Mouse (Mus musculus) heart, embryonic 15.5 days (tissue): ENCODE results near the gene Cnot1. TPM values are rescaled to one million over a fixed set of nuclear protein-coding genes. Genes with fewer than 3 reads are reported as not detected.

Experiments used
- ATAC-seq: fragments of 200-750 bp; cut with Nextera tagmentation; replicated peaks from 2 replicates; pipeline ENCODE4 v1.8.0; 2017; ENCODE audit warnings: low read depth, moderate TSS enrichment; ENCODE audit not compliant: insufficient number of reproducible peaks, insufficient read depth, low FRiP score
- H3K27ac ChIP-seq: fragments of 300-500 bp; sonication (generic); 2 replicates; pipeline ENCODE4 v1.5.1; 2015; ENCODE audit warnings: mild to moderate bottlenecking, inconsistent platforms
- H3K27me3 ChIP-seq: fragments of 300-500 bp; sonication (generic); 2 replicates; pipeline ENCODE4 v1.6.1; 2015; ENCODE audit warnings: inconsistent platforms
- H3K36me3 ChIP-seq: fragments of 300-500 bp; sonication (generic); 2 replicates; pipeline ENCODE4 v1.6.1; 2015; ENCODE audit warnings: mild to moderate bottlenecking, inconsistent platforms
- H3K4me1 ChIP-seq: fragments of 300-500 bp; sonication (generic); replicated peaks from 2 replicates; pipeline ENCODE4 v1.6.1; 2015; ENCODE audit warnings: inconsistent platforms
- H3K4me2 ChIP-seq: fragments of 300-500 bp; sonication (generic); 2 replicates; pipeline ENCODE4 v1.6.1; 2015; ENCODE audit warnings: inconsistent platforms, mild to moderate bottlenecking, moderate library complexity
- H3K4me3 ChIP-seq: fragments of 300-500 bp; sonication (generic); 2 replicates; pipeline ENCODE4 v1.5.1; 2015; ENCODE audit warnings: mild to moderate bottlenecking, inconsistent platforms
- H3K9ac ChIP-seq: fragments of 300-500 bp; sonication (generic); 2 replicates; pipeline ENCODE4 v1.6.1; 2015; ENCODE audit warnings: mild to moderate bottlenecking, inconsistent platforms
- H3K9me3 ChIP-seq: fragments of 300-500 bp; sonication (generic); replicated peaks from 2 replicates; pipeline ENCODE4 v1.6.1; 2016; ENCODE audit warnings: inconsistent platforms
- WGBS: fragments of 180-500 bp; shearing (Covaris S2); methylation state at CpG from one replicate; pipeline ENCODE4 v1.1.7; 2015; ENCODE audit warnings: mixed read lengths; 5-methylcytosine and 5-hydroxymethylcytosine counted together
- polyA plus RNA-seq: library from polyadenylated mRNA; unstranded; fragments of >200 nt; fragmentation: Nextera tagmentation; extraction: Ambion mirVana; gene quantifications from 2 replicates; pipeline ENCODE4 v1.2.1, GENCODE M21; 2015

Cnot1 gene
- polyA plus RNA-seq, 1 experiment from 2014 or later = 37.2 TPM

- Histone ChIP-seq H3K36me3 (peaks cover 91% of the 10 kb centered on the region), H3K4me2 (no peak overlapping the region)
- 70% methylated on average over 4 of the region's 4 CpGs for WGBS
Observed at GRCm38 (mm10) chr8:95727625-95728024, 79.6 kb downstream of the Cnot1 start.

GRCm38 (mm10) chr8:95716546-95717335 is 90.5 kb downstream of the Cnot1 start:
- Histone ChIP-seq H3K4me3 (peak overlapping the region; percentile 64), H3K4me2 (peak overlapping the region; percentile 90), H3K27ac (peak overlapping the region; percentile 64), H3K9ac (peak overlapping the region; percentile 60), H3K27me3 (no peaks in the 10 kb centered on the region), H3K9me3 (no peaks in the 10 kb centered on the region), H3K4me1 (peaks cover 19% of the 10 kb centered on the region), H3K36me3 (peaks cover 49% of the 10 kb centered on the region)
- ATAC-seq = no peak
- WGBS = 20% methylated on average over 21 of the region's 21 CpGs

More at GRCm38 (mm10) chr8:95727625-95728024, 79.6 kb downstream of the Cnot1 start:
- no peaks in the 10 kb centered on the region for H3K9me3 ChIP-seq
- no peak for ATAC-seq
- H3K27ac ChIP-seq = no peak overlapping the region
- H3K9ac ChIP-seq = no peak overlapping the region
- H3K4me1 ChIP-seq = no peaks in the 10 kb centered on the region
- no peak overlapping the region for H3K4me3 ChIP-seq
- no peaks in the 10 kb centered on the region for H3K27me3 ChIP-seq

DNA sequence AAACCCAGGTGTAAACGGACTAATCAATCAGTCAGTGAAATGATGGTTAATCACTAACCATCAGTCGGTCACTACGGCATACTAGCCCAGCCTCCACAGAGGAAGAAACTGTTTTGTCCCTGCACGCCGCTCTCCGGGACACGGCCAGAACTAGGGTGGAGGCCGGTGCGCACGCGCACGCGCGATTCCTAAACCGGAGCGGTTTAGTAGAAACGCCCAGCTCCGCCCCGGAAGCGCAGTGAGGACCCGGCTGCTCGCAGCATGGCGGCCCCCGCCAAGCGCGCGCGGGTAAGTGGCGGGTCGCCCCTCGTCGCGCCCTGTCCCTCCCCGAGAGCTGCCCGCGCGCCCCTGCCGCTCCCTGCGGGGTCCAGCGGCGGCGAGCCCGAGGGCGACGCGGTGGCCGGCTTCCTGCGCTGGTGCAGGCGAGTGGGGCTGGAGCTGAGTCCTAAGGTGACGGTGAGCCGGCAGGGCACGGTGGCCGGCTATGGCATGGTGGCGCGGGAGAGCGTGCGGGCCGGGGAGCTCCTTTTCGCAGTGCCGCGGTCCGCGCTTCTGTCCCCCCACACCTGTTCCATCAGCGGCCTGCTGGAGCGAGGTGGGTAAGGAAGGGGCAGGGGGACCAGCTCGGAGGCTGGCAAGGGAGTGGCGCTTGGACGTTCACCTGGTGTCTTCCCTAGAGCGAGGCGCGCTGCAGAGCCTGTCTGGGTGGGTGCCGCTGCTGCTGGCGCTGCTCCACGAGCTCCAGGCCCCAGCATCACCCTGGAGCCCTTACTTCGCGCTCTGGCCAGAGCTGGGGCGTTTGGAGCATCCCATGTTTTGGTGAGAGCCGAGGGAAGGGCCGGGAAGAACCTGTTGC is 91.4 kb downstream of the Cnot1 start, which contains the start of gene Setd6:
Gene Setd6, plus strand, starts transcription at position 206 of the 856 bp plus-strand sequence.
- H3K9me3 ChIP-seq = no peaks in the 10 kb centered on the region
- H3K4me2 ChIP-seq = peak within 1 kb of the TSS; percentile 90
- no peaks in the 10 kb centered on the region for H3K27me3 ChIP-seq
- peak within 1 kb of the TSS; percentile 64 for H3K4me3 ChIP-seq
- H3K36me3 ChIP-seq = peaks cover 49% of the 10 kb centered on the region
- H3K9ac ChIP-seq = peak within 1 kb of the TSS; percentile 60
- peaks cover 19% of the 10 kb centered on the region for H3K4me1 ChIP-seq
- ATAC-seq = peak; percentile 86
- under 1% methylated on average over 76 of the region's 79 CpGs for WGBS
- H3K27ac ChIP-seq = peak within 1 kb of the TSS; percentile 64

GRCm38 (mm10) chr8:95714837-95715413 is 92.3 kb downstream of the Cnot1 start:
- Histone ChIP-seq H3K4me1 (peaks cover 24% of the 10 kb centered on the region), H3K9me3 (no peaks in the 10 kb centered on the region), H3K27ac (peak overlapping the region; percentile 64; the same call in 1 of the 2 replicates), H3K4me3 (peak overlapping the region; percentile 64), H3K36me3 (peaks cover 43% of the 10 kb centered on the region), H3K27me3 (no peaks in the 10 kb centered on the region), H3K9ac (no peak overlapping the region), H3K4me2 (peak overlapping the region; percentile 90)
- 73% methylated on average over 6 of the region's 6 CpGs for WGBS
- ATAC-seq = no peak

- H3K9ac ChIP-seq = no peak overlapping the region
- no peaks in the 10 kb centered on the region for H3K27me3 ChIP-seq
- no peak for ATAC-seq
- no peak overlapping the region for H3K27ac ChIP-seq
- no peak overlapping the region for H3K4me3 ChIP-seq
- H3K9me3 ChIP-seq = no peaks in the 10 kb centered on the region
- peaks cover 29% of the 10 kb centered on the region for H3K4me1 ChIP-seq
- H3K4me2 ChIP-seq = no peak overlapping the region
- peaks cover 41% of the 10 kb centered on the region for H3K36me3 ChIP-seq
- 86% methylated on average over 4 of the region's 4 CpGs for WGBS
Observed at GRCm38 (mm10) chr8:95714367-95714766, 92.9 kb downstream of the Cnot1 start.

DNA sequence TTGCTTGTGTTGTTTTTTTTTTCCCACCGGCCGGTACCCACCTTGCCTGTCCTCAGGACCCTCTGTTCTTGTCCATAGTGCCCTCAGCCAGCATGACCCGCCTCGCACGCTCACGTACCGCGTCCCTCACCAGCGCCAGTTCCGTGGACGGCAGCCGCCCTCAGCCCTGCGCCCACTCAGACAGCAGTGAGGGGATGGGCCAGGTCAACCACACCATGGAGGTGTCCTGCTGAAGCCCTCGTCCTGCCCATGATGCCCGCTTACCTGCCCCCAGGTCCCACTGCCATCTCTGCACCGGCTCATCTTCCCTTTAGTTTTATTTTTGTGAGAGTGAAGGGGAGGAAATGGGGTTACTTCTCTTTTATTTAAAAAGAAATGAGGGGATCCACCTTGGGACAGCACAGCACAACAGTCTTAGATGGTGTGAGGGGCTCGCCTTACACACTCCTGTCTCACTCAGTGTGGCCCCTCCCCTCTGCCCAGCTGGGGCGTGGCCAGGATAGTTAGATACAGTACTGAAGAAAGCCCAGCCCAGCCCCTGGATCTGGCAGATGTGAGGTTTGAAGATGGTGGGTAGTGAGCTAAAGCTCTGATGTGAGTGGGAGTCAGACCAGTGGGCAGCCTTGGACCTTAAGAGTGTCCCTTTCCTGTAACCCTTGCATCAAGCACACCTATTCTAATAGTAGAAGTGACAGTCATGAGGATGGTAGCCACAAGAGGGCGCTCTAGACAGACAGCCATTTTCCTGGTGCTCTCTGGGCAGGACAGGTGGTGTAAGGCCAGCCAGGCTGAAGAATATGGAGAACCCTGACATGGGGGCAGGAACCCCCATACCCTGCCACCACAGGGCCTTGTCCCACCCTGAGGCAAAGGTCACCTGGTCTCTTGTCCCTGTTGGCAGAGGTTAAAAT is 93.9 kb downstream of the Cnot1 start:
- WGBS = 77% methylated on average over 19 of the region's 19 CpGs
- H3K27ac ChIP-seq = no peak overlapping the region
- ATAC-seq = no peak
- H3K4me2 ChIP-seq = no peak overlapping the region
- no peaks in the 10 kb centered on the region for H3K27me3 ChIP-seq
- H3K9ac ChIP-seq = no peak overlapping the region
- H3K4me3 ChIP-seq = no peak overlapping the region
- peaks cover 29% of the 10 kb centered on the region for H3K4me1 ChIP-seq
- peaks cover 41% of the 10 kb centered on the region for H3K36me3 ChIP-seq
- no peaks in the 10 kb centered on the region for H3K9me3 ChIP-seq

- WGBS = 85% methylated on average over 9 of the region's 9 CpGs
- Histone ChIP-seq H3K4me2 (no peak overlapping the region), H3K4me1 (peaks cover 29% of the 10 kb centered on the region)
Observed at GRCm38 (mm10) chr8:95712395-95712794, 94.9 kb downstream of the Cnot1 start.

GRCm38 (mm10) chr8:95711029-95711428 is 96.2 kb downstream of the Cnot1 start:
- 49% methylated on average over 3 of the region's 3 CpGs for WGBS

More at GRCm38 (mm10) chr8:95712395-95712794, 94.9 kb downstream of the Cnot1 start:
- no peaks in the 10 kb centered on the region for H3K9me3 ChIP-seq
- H3K27ac ChIP-seq = no peak overlapping the region
- no peaks in the 10 kb centered on the region for H3K27me3 ChIP-seq
- ATAC-seq = no peak
- peaks cover 42% of the 10 kb centered on the region for H3K36me3 ChIP-seq
- H3K9ac ChIP-seq = no peak overlapping the region
- H3K4me3 ChIP-seq = no peak overlapping the region

DNA sequence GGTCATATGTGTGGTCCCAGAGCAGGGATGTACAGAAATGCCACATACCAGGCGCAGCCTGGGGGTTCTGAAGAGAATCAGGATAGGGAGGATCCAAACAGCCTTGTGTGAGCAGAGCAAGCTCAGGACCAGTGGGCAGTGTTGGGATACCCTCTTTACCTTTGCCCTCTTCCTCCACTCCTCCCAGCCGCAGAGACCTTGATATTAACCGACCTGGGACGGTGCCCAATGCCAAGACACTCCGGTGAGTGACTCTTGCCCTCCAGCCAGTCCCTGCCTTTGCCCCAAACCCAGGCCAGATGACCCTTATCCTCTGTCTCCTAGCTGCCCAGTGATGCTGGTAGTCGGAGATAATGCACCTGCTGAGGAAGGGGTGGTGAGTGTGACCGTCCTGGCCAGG is 97.7 kb downstream of the Cnot1 start:
- Histone ChIP-seq H3K27me3 (no peaks in the 10 kb centered on the region), H3K9ac (no peak overlapping the region), H3K36me3 (peaks cover 56% of the 10 kb centered on the region), H3K9me3 (no peaks in the 10 kb centered on the region), H3K4me1 (peaks cover 23% of the 10 kb centered on the region), H3K4me3 (no peak overlapping the region), H3K4me2 (no peak overlapping the region), H3K27ac (no peak overlapping the region)
- no peak for ATAC-seq
- 81% methylated on average over 7 of the region's 7 CpGs for WGBS

More at GRCm38 (mm10) chr8:95711029-95711428, 96.2 kb downstream of the Cnot1 start:
- Histone ChIP-seq H3K4me2 (no peak overlapping the region), H3K4me1 (peaks cover 18% of the 10 kb centered on the region), H3K36me3 (peaks cover 56% of the 10 kb centered on the region), H3K9ac (no peak overlapping the region), H3K4me3 (no peak overlapping the region), H3K27ac (0 out of 2 replicates have a peak overlapping the region, but pooled peaks have one; percentile 9), H3K9me3 (no peaks in the 10 kb centered on the region), H3K27me3 (no peaks in the 10 kb centered on the region)
- ATAC-seq = no peak

- Histone ChIP-seq H3K27ac (peak overlapping the region; percentile 90), H3K4me2 (peak overlapping the region; percentile 88)
Observed at GRCm38 (mm10) chr8:95704538-95704937, 102.7 kb downstream of the Cnot1 start.

More at GRCm38 (mm10) chr8:95704538-95704937, 102.7 kb downstream of the Cnot1 start:
- Histone ChIP-seq H3K4me3 (peak overlapping the region; percentile 78), H3K4me1 (peaks cover 26% of the 10 kb centered on the region), H3K36me3 (peaks cover 34% of the 10 kb centered on the region), H3K9ac (peak overlapping the region; percentile 84), H3K9me3 (no peaks in the 10 kb centered on the region), H3K27me3 (0 out of 2 replicates have a peak, but pooled peaks cover 3% of the 10 kb centered on the region)
- WGBS = 86% methylated on average over 3 of the region's 3 CpGs
- no peak for ATAC-seq
